Mouse (Mus musculus): Measurements from ENCODE around the gene Nt5dc3. TPM values are rescaled to one million over a fixed set of nuclear protein-coding genes. Genes with fewer than 3 reads are reported as not detected.

Gene Nt5dc3
- polyA plus RNA-seq, 1 experiment: 7.7 TPM

GRCm38 (mm10) chr10:86796073-86796741 lies 17.4 kb downstream of the Nt5dc3 start:
- H3K36me3 ChIP-seq (ENCODE audit: control insufficient read depth, insufficient read depth, low read length): no peaks in the 10 kb centered on the region
- peaks cover 6% of the 10 kb centered on the region for H3K4me1 ChIP-seq (ENCODE audit: control insufficient read depth, insufficient read depth, low read length)
- H3K27me3 ChIP-seq (ENCODE audit: control insufficient read depth, insufficient read depth, low read length): no peaks in the 10 kb centered on the region
- TF ChIP-seq POLR2A (IDR thresholded peaks at IDR 0.05; ENCODE audit: control insufficient read depth, low read depth, low read length) (no peak), CTCF (IDR thresholded peaks at IDR 0.05; ENCODE audit: control insufficient read depth, insufficient read depth, insufficient replicate concordance, low read depth, low read length) (no peak)
- H3K4me3 ChIP-seq (ENCODE audit: control insufficient read depth, low read depth, low read length): peak overlapping the region; percentile 4
- H3K27ac ChIP-seq (ENCODE audit: control insufficient read depth, insufficient read depth, low read depth, low read length): no peak overlapping the region

GRCm38 (mm10) chr10:86807362-86807761 lies 28.6 kb downstream of the Nt5dc3 start:
- Histone ChIP-seq H3K36me3 (ENCODE audit: control insufficient read depth, insufficient read depth, low read length) (no peaks in the 10 kb centered on the region), H3K27me3 (ENCODE audit: control insufficient read depth, insufficient read depth, low read length) (no peaks in the 10 kb centered on the region), H3K4me3 (ENCODE audit: control insufficient read depth, low read depth, low read length) (no peak overlapping the region), H3K27ac (ENCODE audit: control insufficient read depth, insufficient read depth, low read depth, low read length) (no peak overlapping the region), H3K4me1 (ENCODE audit: control insufficient read depth, insufficient read depth, low read length) (peaks cover 4% of the 10 kb centered on the region)
- TF ChIP-seq CTCF (IDR thresholded peaks at IDR 0.05; ENCODE audit: control insufficient read depth, insufficient read depth, insufficient replicate concordance, low read depth, low read length) (no peak), POLR2A (IDR thresholded peaks at IDR 0.05; ENCODE audit: control insufficient read depth, low read depth, low read length) (no peak)

- no peak overlapping the region for H3K4me3 ChIP-seq (ENCODE audit: control insufficient read depth, low read depth, low read length)
- no peak overlapping the region for H3K27ac ChIP-seq (ENCODE audit: control insufficient read depth, insufficient read depth, low read depth, low read length)
- TF ChIP-seq CTCF (IDR thresholded peaks at IDR 0.05; ENCODE audit: control insufficient read depth, insufficient read depth, insufficient replicate concordance, low read depth, low read length): no peak
- no peak for TF ChIP-seq POLR2A (IDR thresholded peaks at IDR 0.05; ENCODE audit: control insufficient read depth, low read depth, low read length)
- H3K36me3 ChIP-seq (ENCODE audit: control insufficient read depth, insufficient read depth, low read length): no peaks in the 10 kb centered on the region
- peaks cover 4% of the 10 kb centered on the region for H3K4me1 ChIP-seq (ENCODE audit: control insufficient read depth, insufficient read depth, low read length)
- H3K27me3 ChIP-seq (ENCODE audit: control insufficient read depth, insufficient read depth, low read length): no peaks in the 10 kb centered on the region
Measured at GRCm38 (mm10) chr10:86808013-86808758, 29.4 kb downstream of the Nt5dc3 start.

- TF ChIP-seq POLR2A (IDR thresholded peaks at IDR 0.05; ENCODE audit: control insufficient read depth, low read depth, low read length) (no peak), CTCF (IDR thresholded peaks at IDR 0.05; ENCODE audit: control insufficient read depth, insufficient read depth, insufficient replicate concordance, low read depth, low read length) (no peak)
- peaks cover 4% of the 10 kb centered on the region for H3K4me1 ChIP-seq (ENCODE audit: control insufficient read depth, insufficient read depth, low read length)
- no peak overlapping the region for H3K4me3 ChIP-seq (ENCODE audit: control insufficient read depth, low read depth, low read length)
Measured at GRCm38 (mm10) chr10:86810000-86810399, 31.2 kb downstream of the Nt5dc3 start.

GRCm38 (mm10) chr10:86810612-86811011 lies 31.8 kb downstream of the Nt5dc3 start:
- TF ChIP-seq CTCF (IDR thresholded peaks at IDR 0.05; ENCODE audit: control insufficient read depth, insufficient read depth, insufficient replicate concordance, low read depth, low read length): no peak
- TF ChIP-seq POLR2A (IDR thresholded peaks at IDR 0.05; ENCODE audit: control insufficient read depth, low read depth, low read length): no peak
- no peak overlapping the region for H3K27ac ChIP-seq (ENCODE audit: control insufficient read depth, insufficient read depth, low read depth, low read length)
- H3K4me1 ChIP-seq (ENCODE audit: control insufficient read depth, insufficient read depth, low read length): peaks cover 4% of the 10 kb centered on the region
- H3K27me3 ChIP-seq (ENCODE audit: control insufficient read depth, insufficient read depth, low read length): no peaks in the 10 kb centered on the region
- no peak overlapping the region for H3K4me3 ChIP-seq (ENCODE audit: control insufficient read depth, low read depth, low read length)
- no peaks in the 10 kb centered on the region for H3K36me3 ChIP-seq (ENCODE audit: control insufficient read depth, insufficient read depth, low read length)

More at GRCm38 (mm10) chr10:86810000-86810399, 31.2 kb downstream of the Nt5dc3 start:
- H3K27ac ChIP-seq (ENCODE audit: control insufficient read depth, insufficient read depth, low read depth, low read length): no peak overlapping the region; the same call in 1 of the 2 replicates
- no peaks in the 10 kb centered on the region for H3K27me3 ChIP-seq (ENCODE audit: control insufficient read depth, insufficient read depth, low read length)
- no peaks in the 10 kb centered on the region for H3K36me3 ChIP-seq (ENCODE audit: control insufficient read depth, insufficient read depth, low read length)

GRCm38 (mm10) chr10:86814292-86815131 lies 35.7 kb downstream of the Nt5dc3 start:
- TF ChIP-seq CTCF (IDR thresholded peaks at IDR 0.05; ENCODE audit: control insufficient read depth, insufficient read depth, insufficient replicate concordance, low read depth, low read length) (no peak), POLR2A (IDR thresholded peaks at IDR 0.05; ENCODE audit: control insufficient read depth, low read depth, low read length) (no peak)
- peak overlapping the region; percentile 73 for H3K27ac ChIP-seq (ENCODE audit: control insufficient read depth, insufficient read depth, low read depth, low read length)
- H3K36me3 ChIP-seq (ENCODE audit: control insufficient read depth, insufficient read depth, low read length): no peaks in the 10 kb centered on the region; the same call in 1 of the 2 replicates
- H3K4me3 ChIP-seq (ENCODE audit: control insufficient read depth, low read depth, low read length): no peak overlapping the region
- H3K27me3 ChIP-seq (ENCODE audit: control insufficient read depth, insufficient read depth, low read length): no peaks in the 10 kb centered on the region
- H3K4me1 ChIP-seq (ENCODE audit: control insufficient read depth, insufficient read depth, low read length): peaks cover 5% of the 10 kb centered on the region
